Mouse (Mus musculus) T-helper 17 cell (primary cell): ENCODE data around the gene Col9a3.

Experiments
- in situ Hi-C, 2 experiments: fragments of 300-600 bp; cut with MboI, MseI; formaldehyde crosslinking; loops; 1 replicate in 1 of 2; 2 replicates in 1 of 2; pipeline ENCODE4 v1.15.1; 2025; ENCODE audit warnings: high pct_unique_total_duplicates in 2 of 2

Col9a3 gene

DNA sequence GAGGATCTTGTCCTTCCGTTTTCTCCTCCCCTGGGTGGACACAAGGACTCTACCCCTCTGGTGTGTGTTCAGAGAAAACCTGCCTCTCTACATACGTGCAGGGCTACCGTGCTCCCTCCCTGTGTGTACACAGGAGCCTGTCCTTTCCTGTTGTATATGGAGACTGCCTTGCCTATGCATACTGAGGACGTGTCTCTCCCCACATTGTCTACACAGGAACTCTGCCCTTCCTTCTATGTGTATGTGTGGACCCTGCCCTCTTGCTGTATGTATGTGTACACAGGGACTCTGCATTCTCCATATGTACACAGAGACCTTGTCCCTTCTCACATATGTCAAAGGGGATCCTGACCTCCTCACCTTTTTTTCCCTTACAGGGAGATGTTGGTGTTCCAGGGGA lies 12.7 kb downstream of the Col9a3 start:
- in situ Hi-C loops = no loop called here

DNA sequence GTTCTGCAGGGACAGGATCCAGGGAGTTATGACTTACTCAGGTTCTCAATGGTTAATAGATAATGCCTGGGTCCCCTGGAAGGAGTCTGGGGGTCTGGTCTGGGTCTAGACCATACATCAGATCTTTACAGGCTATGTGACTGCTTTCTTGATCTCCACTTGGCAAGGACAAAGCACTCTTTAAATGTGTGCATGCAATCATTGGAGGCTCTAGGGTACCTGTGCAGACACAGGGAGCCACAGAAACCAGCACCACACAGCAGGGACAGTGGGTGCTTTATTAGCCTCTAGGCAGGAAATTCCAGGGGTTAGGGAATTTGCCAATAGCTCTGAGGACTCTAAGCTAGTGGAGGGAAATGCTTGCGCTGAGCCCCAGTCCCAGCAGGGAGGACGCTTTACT lies 14.3 kb downstream of the Col9a3 start:
- in situ Hi-C loops = no loop called here

DNA sequence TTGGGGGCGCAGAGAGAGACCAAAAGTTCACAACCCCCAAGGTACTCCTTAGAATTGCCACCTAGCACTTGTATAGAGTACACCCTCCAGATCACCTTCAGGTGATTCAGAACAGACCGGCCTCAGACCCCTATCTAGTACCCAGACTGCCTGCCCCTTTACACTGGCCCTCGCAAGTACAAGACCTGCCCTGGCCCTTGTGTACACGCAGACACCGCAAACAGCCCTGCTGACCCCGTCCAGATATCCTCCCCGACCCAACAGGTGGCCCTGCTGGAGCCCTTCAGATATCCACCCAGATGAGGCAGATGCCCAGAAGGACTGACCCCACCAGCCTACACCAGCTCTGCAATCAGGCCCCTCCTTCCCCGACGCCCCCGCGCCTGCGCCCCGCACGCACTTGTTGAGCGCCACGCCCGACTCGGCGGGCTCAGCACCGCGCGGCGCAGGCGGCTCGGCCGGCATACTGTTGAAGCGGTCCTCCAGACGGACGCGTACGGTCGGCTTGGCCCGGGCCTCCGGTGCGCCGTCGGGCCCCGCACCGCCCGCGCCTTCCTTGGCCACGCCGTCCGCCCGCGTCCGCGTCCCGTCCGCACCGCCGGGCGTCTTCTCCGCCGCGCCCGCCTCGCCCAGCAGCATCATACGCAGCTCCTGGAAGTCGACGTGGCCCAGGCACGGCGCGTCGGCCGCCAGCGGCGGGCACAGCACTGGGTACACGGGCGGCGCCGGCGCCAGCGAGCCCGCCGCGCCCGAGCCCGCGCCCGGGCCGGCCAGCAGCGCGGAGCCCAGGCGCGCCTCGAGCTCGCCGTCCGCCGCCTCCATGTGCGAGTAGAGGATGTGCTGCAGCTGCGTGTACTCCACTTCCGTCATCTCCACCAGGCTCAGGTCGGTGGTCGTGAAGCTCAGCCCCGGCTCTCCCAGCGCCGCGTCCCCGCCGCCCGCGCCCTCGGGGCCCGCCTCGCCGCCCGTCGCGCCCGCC lies 44.3 kb downstream of the Col9a3 start:
- in situ Hi-C loops = loop anchor here in 1 of 2 experiments (25.0 kb wide), 1 partner anchor 980 kb away; no protein-coding TSS in a partner anchor

DNA sequence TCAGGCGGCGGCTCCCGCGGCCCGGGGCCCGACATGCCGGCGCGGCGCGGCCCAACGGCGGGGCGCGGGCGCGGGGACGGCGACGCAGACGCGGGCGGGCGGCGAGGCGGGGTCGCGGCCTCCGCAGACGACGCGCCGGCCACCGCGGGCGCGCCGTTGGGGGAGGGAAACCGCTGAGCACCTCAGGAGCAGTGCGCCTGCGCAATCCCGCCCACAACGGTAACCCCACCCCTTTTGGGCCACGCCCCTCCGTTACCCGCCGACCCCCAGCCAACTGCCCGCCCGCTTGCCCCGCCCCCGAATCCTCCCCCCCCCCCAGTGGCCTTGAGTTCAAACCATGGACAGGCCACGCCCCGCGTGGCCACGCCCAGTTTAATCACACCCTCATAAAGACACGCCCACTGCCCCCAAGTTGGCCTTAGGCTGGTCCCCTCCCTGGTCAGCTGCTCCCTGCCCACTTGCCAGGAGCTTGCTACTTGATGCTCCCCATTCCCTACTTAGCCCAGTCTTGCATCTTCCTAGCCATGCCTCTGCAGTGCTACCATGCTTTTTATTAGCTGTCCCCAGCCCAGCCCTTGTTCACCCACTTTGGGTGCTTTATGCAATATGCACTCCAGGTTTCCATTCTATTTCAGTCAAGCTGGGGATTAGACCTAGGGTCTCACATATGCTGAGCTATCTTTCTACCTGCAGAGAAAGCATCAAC lies 45.1 kb downstream of the Col9a3 start, which contains the start of gene Tcfl5:
Gene Tcfl5 (minus strand): TSS at position 154 of the 706 bp plus-strand sequence.
- in situ Hi-C loops = loop anchor here in 1 of 2 experiments (25.0 kb wide), 1 partner anchor 980 kb away; no protein-coding TSS in a partner anchor

DNA sequence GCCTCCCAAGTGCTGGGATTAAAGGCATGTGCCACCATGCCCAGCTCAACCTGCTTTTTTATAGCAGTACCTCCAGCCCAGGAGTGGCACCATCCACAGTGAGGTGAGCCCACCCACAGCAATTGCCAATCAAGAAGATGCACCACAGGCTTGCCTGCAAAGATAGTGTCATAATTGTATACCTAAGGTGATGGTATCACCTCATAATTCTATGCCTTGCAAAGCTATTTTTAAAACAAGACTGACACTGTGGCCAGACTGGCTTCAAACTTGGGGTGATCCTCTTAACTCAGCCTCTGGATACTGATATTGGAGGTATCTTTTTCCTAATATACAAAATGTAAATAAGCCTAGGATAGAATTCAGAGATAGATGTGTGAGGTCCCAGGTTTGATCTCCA lies 46.0 kb downstream of the Col9a3 start:
- in situ Hi-C loops = loop anchor here in 1 of 2 experiments (25.0 kb wide), 1 partner anchor 981 kb away; no protein-coding TSS in a partner anchor

DNA sequence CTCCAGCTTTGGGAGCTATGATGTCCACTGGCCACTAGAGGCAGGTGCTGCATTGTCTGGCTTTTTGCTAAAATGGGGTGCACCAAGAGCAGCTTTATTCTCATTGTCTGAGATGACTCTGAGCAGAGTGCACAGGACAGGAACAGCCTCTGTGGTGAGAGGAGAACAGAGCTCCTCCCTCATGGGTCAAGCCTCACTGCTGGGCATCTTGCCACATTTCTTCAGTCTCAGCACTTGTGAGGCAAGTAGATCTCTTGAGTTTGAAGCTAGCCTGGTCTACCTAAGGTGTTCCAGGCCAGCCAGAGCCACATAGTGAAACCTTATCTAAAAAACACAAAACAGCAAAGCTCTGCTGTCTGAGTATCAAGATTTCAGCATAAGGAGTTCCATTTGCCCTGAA lies 49.3 kb downstream of the Col9a3 start:
- in situ Hi-C loops = loop anchor here in 1 of 2 experiments (25.0 kb wide), 1 partner anchor 985 kb away; no protein-coding TSS in a partner anchor

DNA sequence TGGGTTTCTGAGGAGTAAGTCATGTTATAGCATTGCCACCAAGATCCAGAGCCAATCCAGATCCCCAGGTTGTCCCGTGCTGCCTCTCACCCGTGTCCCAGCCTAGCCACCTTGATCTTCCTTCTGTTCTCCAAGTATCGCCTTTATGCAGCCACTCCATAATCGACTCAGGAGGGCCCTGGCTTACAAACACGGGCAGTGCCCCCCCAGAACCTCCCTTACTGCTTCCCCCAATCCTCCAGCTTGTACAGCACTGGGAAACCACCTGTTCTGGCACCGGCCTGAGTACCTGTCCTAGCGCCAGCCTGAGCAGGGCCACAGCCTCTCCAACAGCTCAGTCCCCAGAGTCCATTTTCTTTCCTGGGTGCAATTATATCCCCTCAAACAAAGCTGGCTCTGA lies 57.1 kb downstream of the Col9a3 start:
- in situ Hi-C loops = no loop called here

DNA sequence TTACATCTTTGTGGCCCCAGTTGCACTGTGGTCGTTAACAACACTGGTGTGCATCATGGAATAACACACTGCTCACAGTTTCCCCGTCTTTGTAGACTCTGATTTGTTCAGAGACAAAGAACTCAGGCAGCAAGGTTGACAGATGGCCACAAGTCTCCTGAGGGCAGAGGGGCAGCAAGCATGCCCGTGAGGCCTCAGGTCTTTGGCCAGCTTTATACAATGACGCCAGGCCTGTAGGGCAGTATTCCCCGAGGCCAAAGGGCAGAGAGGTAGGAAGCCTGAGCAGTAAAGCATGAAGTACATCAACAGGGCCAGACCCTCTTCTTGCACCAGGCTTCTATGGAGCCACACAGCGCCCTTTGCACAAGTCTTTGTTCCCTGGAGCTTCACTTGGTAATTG lies 57.6 kb downstream of the Col9a3 start:
- in situ Hi-C loops = no loop called here

DNA sequence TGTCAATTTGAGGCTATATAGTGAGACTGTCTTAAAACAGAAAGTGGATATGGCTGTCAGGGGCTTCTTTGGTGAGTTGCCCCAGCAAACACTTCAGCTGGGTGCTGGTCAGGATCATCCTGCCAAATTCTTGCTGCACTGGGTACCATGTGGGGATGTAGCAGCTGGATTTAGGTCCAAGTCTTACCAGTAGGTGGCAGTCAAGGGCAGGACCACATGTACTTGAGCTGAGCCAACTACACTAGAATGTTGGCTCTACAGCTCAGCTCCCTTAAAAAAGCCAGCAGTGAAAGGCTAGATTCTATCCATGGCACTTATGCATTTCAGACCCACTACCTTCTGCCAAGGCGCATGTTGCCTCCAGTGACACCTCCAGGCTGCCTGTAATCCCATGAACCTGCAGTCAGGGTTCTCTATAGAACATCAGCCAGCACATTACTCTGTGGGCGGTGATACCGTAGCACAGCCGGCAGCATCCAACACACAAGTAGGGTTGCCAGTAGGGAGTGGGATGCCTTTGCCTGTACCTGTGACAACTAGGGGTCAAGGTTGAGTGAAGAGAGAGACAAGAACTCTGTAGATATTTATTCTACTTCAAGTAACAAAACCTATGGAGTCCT lies 59.9 kb downstream of the Col9a3 start:
- in situ Hi-C loops = no loop called here

DNA sequence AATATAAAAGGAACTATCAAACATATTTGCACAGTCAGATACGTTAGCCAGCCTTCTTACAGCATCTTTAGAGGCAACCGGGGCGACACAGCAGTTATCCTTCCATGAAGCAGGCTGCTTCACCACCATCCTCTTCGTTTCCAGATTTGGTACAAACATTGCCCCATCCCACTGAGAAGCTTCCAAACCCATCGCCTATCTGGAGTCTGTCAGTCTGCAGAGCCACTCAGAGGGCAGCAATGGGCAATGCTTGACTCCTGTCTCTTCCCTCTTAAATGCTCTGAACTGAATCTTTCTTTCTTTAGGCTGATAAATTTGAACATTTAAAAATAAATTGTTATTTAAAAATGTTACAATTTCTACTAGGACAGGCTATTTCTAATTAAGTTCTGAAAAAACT lies 60.8 kb downstream of the Col9a3 start:
- in situ Hi-C loops = no loop called here

DNA sequence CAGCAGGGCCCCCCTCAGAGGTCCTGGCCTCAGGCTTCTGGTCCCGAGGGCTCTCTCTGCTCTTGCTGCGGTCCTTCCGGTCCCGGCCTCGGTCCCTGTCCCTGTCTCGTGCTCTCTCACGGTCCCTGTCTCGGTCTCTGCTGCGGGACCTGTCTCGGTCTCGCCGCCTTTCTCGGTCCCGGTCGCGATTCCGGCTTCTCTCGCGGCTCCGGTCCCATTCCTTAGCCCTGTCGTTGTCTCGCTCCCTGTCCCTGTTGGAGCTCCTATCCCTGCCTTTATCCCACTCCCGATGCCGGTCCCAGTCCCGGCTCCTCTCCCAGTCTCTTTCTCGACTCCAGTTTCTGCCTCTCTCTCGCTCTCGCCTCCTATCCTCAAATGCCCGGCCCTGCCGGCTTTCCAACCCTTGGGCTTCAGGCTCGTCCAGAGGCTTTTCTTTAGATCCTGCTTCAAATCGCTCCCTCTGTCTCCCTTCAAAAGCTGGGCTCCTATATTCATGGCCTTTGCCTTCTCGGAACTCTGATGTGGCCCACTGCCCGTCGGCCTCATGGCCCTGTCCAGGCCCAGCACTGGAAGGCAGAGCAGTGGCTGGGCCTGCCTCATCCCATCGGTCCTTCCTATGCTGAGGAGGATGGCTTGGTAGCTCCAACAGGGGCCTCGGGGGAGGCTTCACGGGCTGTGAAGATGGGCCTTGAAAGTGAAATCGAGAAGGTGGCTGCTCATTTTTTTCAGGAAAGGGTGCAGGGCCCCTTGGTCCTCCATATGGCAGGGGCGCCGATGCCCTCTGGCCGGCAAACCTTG lies 62.0 kb downstream of the Col9a3 start:
- in situ Hi-C loops = loop anchor here in 1 of 2 experiments (5.0 kb wide), 1 partner anchor 83 kb away; no protein-coding TSS in a partner anchor

DNA sequence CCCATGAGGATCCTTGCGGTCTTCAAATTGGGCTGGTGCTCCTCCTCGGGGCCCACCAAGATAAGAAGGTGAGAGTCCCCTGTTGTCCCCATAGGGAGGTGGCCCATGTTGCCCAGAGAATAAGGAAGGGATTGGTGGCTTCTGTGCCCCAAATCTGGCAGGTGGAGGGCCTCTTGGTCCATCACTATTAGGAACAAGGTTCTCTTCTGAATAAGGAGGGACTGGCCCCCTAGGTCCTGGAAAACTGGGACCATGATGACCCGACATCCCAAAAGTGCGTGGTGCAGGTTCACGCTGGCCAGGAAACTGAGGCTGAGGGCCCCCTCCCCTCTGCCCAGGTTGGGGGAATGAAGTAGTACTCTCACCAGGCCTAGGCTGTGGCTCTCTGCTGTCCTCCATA lies 62.9 kb downstream of the Col9a3 start:
- in situ Hi-C loops = loop anchor here in 1 of 2 experiments (5.0 kb wide), 1 partner anchor 82 kb away; no protein-coding TSS in a partner anchor

DNA sequence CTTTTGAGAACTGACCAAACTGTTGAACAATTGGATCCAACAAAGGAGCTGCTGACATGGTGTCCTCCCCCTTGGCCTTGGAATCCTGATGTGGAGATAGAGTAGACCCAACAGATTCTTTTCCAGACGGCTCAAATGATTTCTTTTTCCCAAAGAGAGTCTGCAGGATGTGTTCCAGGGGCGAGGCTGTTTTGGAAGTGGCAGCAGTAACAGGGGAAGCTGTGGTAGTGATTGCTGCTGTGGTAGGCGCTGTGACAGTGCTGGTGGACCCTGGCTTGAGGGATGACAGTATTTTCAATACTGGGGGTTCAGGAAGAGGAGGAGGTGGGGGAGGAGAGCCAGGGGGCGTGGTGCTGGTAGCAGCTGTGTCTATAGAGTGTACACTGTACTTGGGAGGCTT lies 64.4 kb downstream of the Col9a3 start:
- in situ Hi-C loops = loop anchor here in 1 of 2 experiments (5.0 kb wide), 1 partner anchor 80 kb away; no protein-coding TSS in a partner anchor
